Mouse (Mus musculus) liver, embryonic 11.5 days (tissue): ENCODE results near the gene Ikzf4. TPM values are rescaled to one million over a fixed set of nuclear protein-coding genes. Genes with fewer than 3 reads are reported as not detected.

ENCODE experiments used
- ATAC-seq: fragments of 200-750 bp; cut with Nextera tagmentation; replicated peaks from 2 replicates; pipeline ENCODE4 v1.8.0; 2017; ENCODE audit warnings: moderate number of reproducible peaks, mild to moderate bottlenecking, moderate TSS enrichment, moderate library complexity; ENCODE audit not compliant: low FRiP score
- DNase-seq: peaks from one replicate; pipeline ENCODE4 v3.0.0-alpha.2; 2017; ENCODE audit warnings: low spot score
- H3K27ac ChIP-seq: fragments of 300-500 bp; sonication (generic); 2 replicates; pipeline ENCODE4 v1.5.1; 2014; ENCODE audit warnings: mild to moderate bottlenecking, low read depth, low read length, control low read depth
- H3K27me3 ChIP-seq: fragments of 300-500 bp; sonication (generic); replicated peaks from 2 replicates; pipeline ENCODE4 v1.6.1; 2014; ENCODE audit warnings: low read length, mixed read lengths; ENCODE audit not compliant: control insufficient read depth, insufficient read depth
- H3K36me3 ChIP-seq: fragments of 300-500 bp; sonication (generic); 2 replicates; pipeline ENCODE4 v1.6.1; 2014; ENCODE audit warnings: mild to moderate bottlenecking, low read length, moderate library complexity, mixed read lengths; ENCODE audit not compliant: control insufficient read depth, insufficient read depth
- H3K4me1 ChIP-seq: fragments of 300-500 bp; sonication (generic); replicated peaks from 2 replicates; pipeline ENCODE4 v1.6.1; 2014; ENCODE audit warnings: low read length, mixed read lengths; ENCODE audit not compliant: control insufficient read depth, insufficient read depth
- H3K4me2 ChIP-seq: fragments of 300-500 bp; sonication (generic); 2 replicates; pipeline ENCODE4 v1.6.1; 2014; ENCODE audit warnings: mild to moderate bottlenecking, control low read depth, moderate library complexity
- H3K4me3 ChIP-seq: fragments of 300-500 bp; sonication (generic); 2 replicates; pipeline ENCODE4 v1.5.1; 2014; ENCODE audit warnings: low read depth, low read length, control low read depth
- H3K9ac ChIP-seq: fragments of 300-500 bp; sonication (generic); 2 replicates; pipeline ENCODE4 v1.6.1; 2014; ENCODE audit warnings: low read depth, low read length, control low read depth
- H3K9me3 ChIP-seq: fragments of 300-500 bp; sonication (generic); 2 replicates; pipeline ENCODE4 v1.6.1; 2016; ENCODE audit warnings: low read length, inconsistent platforms, mixed read lengths; ENCODE audit not compliant: control insufficient read depth
- WGBS: fragments of 180-500 bp; shearing (Covaris S2); extraction: QIAGEN DNeasy Blood & Tissue Kit; methylation state at CpG from one replicate; pipeline ENCODE4 v1.1.7; 2014; 5-methylcytosine and 5-hydroxymethylcytosine counted together
- polyA plus RNA-seq: library from polyadenylated mRNA; unstranded; fragments of >200 nt; fragmentation: Nextera tagmentation; extraction: Ambion mirVana; gene quantifications from 2 replicates; pipeline ENCODE4 v1.2.1, GENCODE M21; 2014

The Ikzf4 gene
- polyA plus RNA-seq, 1 experiment from 2014 or later = 1.3 TPM

DNA sequence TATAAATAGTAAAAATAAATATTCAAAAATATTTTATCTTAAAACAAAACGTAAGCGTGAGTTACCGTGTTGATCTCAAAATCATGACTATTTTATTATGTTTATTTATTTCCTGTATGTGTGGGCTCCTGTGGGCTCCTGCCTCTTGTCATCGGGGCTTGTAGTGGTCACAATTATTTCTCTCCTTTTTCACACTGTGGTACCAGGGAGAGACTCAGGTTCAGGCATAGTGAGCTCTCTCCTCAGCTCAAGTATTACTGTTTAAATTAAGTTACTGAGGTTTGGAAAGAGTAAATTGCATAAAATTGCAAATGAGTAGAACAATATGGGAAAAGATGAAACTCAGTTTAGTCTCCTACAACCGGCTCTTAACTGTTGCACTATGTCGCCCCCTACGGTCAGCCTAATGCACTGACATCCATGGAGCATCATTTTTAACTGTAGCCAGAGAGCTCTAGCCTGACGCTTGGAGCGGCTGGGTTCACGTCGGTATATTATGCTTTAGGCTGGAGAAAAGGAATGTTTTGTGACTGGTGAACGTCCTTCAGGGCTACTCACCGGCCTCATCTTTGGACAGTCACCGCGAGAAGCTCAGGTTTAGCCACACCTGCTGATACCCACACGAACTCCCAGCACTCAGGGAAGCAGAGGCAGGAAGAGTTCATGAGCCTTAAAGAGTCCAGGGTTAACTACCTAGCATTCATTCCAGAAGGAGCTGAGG is 33.2 kb downstream of the Ikzf4 start:
- ATAC-seq (peak; percentile 81), DNase-seq (peak; percentile 68)
- Histone ChIP-seq H3K27ac (no peak overlapping the region), H3K9ac (0 out of 2 replicates have a peak overlapping the region, but pooled peaks have one; percentile 17), H3K9me3 (no peaks in the 10 kb centered on the region), H3K4me3 (peak overlapping the region; percentile 19; the same call in 1 of the 2 replicates), H3K4me2 (peak overlapping the region; percentile 54), H3K27me3 (no peaks in the 10 kb centered on the region; the same call in 1 of the 2 replicates), H3K4me1 (peaks cover 2% of the 10 kb centered on the region; the same call in 1 of the 2 replicates), H3K36me3 (no peaks in the 10 kb centered on the region)
- WGBS = 13% methylated on average over 16 of the region's 16 CpGs

DNA sequence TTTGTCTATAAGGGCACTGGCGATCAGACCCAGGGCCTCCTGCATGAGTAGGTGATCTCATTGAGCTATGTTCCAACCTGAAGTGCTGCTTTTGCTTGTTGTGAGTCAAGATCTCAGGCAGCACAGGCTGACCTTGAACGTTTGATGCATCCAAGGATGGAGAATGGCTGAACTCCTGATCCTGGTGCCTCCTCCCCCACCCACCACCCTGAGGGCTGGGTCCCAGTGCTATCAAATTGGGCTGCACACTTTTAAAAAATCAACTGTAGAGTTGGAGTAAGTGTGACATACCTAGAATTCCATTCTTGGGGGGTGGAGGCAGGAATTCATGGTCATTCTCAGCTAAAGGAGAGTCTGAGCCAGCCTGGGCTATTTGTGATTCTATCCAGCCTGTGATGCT is 39.3 kb downstream of the Ikzf4 start:
- DNase-seq = no peak
- H3K36me3 ChIP-seq = no peaks in the 10 kb centered on the region
- H3K4me2 ChIP-seq = no peak overlapping the region
- no peaks in the 10 kb centered on the region for H3K4me1 ChIP-seq
- no peak overlapping the region for H3K9ac ChIP-seq
- no peaks in the 10 kb centered on the region for H3K27me3 ChIP-seq
- no peak overlapping the region for H3K4me3 ChIP-seq
- no peak overlapping the region for H3K27ac ChIP-seq
- WGBS = 38% methylated on average over 2 of the region's 2 CpGs
- no peaks in the 10 kb centered on the region for H3K9me3 ChIP-seq
- ATAC-seq = no peak

DNA sequence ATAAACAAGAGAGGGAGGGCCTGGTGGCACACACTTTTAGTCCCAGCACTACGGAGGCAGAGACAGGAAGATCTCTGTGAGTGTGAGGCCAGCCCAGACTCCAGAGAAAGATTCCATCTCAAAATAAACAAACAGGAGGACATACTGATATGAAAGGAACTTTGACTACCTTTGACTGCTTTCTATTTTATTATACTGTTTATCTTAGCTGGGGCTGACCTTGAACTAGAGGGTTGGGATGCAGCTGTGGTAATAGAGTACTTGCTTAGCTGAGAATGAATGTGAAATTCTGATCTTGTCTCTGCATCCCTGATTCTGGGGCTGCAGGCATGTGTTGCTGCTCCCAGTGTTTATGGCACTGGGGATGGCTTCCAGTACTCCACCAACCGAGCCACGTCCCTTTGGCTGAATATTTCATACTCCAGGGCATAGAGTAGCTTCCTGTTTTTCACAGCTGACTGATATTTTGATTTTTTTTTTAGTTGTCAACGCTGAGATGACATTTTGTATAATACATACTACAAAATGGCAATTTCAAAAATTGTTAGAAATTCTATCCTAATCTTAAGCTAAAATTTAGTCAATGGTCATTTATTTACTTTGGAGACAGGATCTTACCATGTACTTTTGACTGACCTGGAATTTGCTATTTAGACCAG is 43.2 kb downstream of the Ikzf4 start:
- H3K4me3 ChIP-seq = no peak overlapping the region
- H3K27ac ChIP-seq = no peak overlapping the region
- no peak overlapping the region for H3K4me2 ChIP-seq
- ATAC-seq (no peak), DNase-seq (no peak)
- H3K4me1 ChIP-seq = no peaks in the 10 kb centered on the region
- WGBS = 73% methylated on average over 4 of the region's 4 CpGs
- no peaks in the 10 kb centered on the region for H3K27me3 ChIP-seq
- no peaks in the 10 kb centered on the region for H3K9me3 ChIP-seq
- H3K9ac ChIP-seq = no peak overlapping the region
- H3K36me3 ChIP-seq = no peaks in the 10 kb centered on the region

DNA sequence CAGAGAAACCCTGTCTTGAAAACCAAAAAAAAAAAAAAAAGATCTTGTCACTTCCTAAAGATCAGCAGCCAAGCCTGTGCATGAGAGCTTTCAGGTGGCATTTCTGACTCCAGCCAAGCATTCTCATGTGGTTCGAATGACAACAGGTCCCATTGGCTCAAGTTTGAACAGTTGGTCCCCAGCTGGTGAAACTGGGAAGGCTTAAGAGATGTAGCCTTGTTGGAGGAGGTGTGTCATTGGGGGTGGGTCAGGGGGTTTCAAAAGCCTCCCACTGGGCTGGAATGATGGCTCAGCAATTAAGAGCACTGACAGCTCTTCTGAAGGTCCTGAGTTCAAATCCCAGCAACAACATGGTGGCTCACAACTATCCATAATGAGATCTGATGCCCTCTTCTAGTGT is 44.3 kb downstream of the Ikzf4 start:
- Histone ChIP-seq H3K9me3 (no peaks in the 10 kb centered on the region), H3K4me2 (no peak overlapping the region), H3K36me3 (no peaks in the 10 kb centered on the region), H3K4me3 (no peak overlapping the region), H3K27me3 (no peaks in the 10 kb centered on the region), H3K4me1 (no peaks in the 10 kb centered on the region), H3K27ac (no peak overlapping the region), H3K9ac (no peak overlapping the region)
- DNase-seq (no peak), ATAC-seq (no peak)
- 87% methylated on average over 1 of the region's 1 CpGs for WGBS

DNA sequence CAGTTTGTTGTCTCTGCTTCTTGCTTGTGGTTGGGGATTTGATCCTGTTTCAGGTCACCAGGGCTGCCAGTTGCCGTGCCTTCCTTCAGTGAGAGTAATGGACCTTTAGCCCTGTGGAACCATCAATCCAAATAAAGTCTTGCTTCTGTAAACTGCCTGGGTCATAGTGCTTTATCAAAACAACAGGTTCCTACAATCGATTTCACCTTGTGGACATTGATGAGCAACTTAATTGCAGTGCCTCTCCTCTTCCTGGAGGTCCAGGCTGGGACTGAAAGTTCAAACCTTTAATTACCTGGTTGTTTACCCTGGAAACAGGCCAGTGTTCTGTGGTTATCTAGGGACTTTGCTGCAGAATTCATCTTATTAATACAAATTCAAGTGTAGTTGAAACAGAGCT is 47.3 kb downstream of the Ikzf4 start:
- H3K4me3 ChIP-seq = no peak overlapping the region
- DNase-seq (no peak), ATAC-seq (no peak)
- WGBS = 60% methylated on average over 2 of the region's 2 CpGs
- no peaks in the 10 kb centered on the region for H3K36me3 ChIP-seq
- H3K27ac ChIP-seq = no peak overlapping the region
- no peaks in the 10 kb centered on the region for H3K27me3 ChIP-seq
- no peak overlapping the region for H3K9ac ChIP-seq
- H3K4me2 ChIP-seq = no peak overlapping the region
- H3K9me3 ChIP-seq = no peaks in the 10 kb centered on the region
- no peaks in the 10 kb centered on the region for H3K4me1 ChIP-seq

DNA sequence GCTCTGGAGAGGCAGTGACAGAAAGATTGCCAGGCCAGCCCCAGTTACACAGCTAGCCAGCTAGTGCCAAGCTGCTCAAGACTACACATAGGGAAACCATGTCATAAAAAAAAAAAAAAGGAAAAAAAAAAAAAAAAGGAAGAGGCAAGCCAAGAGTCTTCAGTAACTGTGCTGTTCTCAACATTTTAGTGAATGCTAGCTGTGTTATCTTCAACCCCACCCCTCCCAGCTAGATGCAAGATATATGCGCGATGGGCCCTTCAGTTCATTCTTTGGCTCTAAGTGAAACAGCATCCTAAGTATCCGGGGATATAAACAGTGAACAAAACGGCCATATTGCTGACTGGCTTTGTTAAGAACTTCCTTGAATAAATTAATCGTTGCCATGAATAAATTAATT is 53.0 kb downstream of the Ikzf4 start:
- DNase-seq = no peak
- peaks cover 24% of the 10 kb centered on the region for H3K27me3 ChIP-seq

DNA sequence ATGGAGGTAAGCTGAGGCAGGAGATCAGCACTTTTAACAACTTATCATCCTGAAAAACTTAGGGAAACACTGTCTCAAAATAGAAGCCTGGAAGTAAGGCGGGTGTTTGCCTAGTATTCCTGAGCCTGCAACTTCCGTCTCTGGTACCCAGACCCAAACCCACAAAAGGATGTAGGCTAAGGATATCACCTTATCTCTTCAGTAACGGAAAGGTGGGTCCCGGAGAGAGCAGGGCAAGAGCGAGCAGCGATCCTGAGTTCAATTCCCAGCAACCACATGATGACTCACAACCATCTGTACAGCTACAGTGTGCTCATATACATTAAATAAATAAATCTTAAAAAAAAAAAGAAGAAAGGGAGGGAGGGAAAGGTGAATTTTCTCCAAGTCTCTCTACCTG is 54.4 kb downstream of the Ikzf4 start:
- H3K9ac ChIP-seq = no peak overlapping the region
- H3K4me2 ChIP-seq = no peak overlapping the region
- no peaks in the 10 kb centered on the region for H3K9me3 ChIP-seq
- H3K4me3 ChIP-seq = no peak overlapping the region
- peaks cover 37% of the 10 kb centered on the region for H3K27me3 ChIP-seq
- H3K4me1 ChIP-seq = peaks cover 7% of the 10 kb centered on the region
- ATAC-seq (no peak), DNase-seq (no peak)
- H3K27ac ChIP-seq = no peak overlapping the region
- H3K36me3 ChIP-seq = no peaks in the 10 kb centered on the region
- 45% methylated on average over 6 of the region's 6 CpGs for WGBS

More for the DNA sequence above, 53.0 kb downstream of the Ikzf4 start:
- H3K9me3 ChIP-seq = no peaks in the 10 kb centered on the region
- WGBS = 64% methylated on average over 5 of the region's 5 CpGs
- no peaks in the 10 kb centered on the region for H3K36me3 ChIP-seq
- H3K9ac ChIP-seq = no peak overlapping the region
- no peak overlapping the region for H3K27ac ChIP-seq
- no peak overlapping the region for H3K4me3 ChIP-seq
- H3K4me1 ChIP-seq = peaks cover 6% of the 10 kb centered on the region
- no peak overlapping the region for H3K4me2 ChIP-seq
- no peak for ATAC-seq

DNA sequence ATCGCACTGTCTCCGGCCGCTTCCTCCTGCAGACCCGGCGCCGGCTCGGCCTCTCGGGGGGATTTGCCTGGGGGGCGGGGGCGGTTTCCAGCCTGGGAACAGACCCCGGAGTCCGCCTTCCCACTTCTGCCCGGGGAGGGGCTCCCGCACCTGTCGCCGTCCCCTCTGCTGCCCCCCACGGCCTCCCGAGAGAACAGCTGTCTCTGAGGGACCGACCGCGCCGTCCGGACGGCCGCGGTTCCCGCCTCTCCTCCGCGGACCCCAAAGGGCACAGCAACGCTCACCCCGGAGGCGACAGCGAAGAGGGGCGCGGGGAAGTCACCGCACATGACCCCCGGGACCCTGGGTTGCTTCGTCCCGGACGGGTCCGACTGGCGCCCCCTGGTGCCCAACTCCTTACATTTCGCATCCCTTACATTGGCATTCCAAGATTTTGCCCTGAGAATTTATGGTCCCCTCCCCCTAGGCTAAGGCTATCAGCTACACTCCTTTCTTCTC is 55.5 kb downstream of the Ikzf4 start:
- peak overlapping the region; percentile 54 for H3K9ac ChIP-seq
- no peaks in the 10 kb centered on the region for H3K36me3 ChIP-seq
- H3K27ac ChIP-seq = no peak overlapping the region
- ATAC-seq = peak; percentile 32
- no peaks in the 10 kb centered on the region for H3K9me3 ChIP-seq
- H3K27me3 ChIP-seq = peaks cover 45% of the 10 kb centered on the region
- H3K4me1 ChIP-seq = peaks cover 8% of the 10 kb centered on the region
- H3K4me3 ChIP-seq = peak overlapping the region; percentile 71
- peak overlapping the region; percentile 99 for H3K4me2 ChIP-seq
- DNase-seq = peak; percentile 76
- WGBS = under 1% methylated on average over 41 of the region's 43 CpGs
